Mouse (Mus musculus): ENCODE measurements around the gene Srrm1. TPM values are rescaled to one million over a fixed set of nuclear protein-coding genes. Genes with fewer than 3 reads are reported as not detected.

Srrm1 gene
- polyA plus RNA-seq, 2 experiments, result 176 to 197 TPM

DNA sequence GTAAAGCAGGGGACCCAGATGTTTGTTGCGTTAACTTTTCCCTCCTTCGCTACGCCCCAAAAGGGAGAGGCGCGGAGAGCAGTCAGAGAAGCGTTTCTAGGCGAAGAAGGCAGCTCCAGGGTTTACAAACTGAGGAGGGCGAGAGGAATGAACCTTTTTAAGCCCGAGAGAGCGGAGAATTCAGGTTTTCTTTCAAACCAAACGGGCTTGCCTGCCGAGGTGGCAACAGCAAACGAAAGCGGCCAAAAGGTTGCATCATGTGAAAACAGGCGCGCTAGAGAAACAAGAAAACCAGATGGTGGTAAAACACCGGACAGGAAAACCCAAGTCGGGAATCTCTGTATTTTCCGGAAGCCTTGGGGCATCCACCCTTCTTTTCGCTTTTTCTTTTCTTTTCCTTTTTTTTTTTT, 81.7 kb downstream of the Srrm1 start:
- DNase-seq (ENCODE audit: low spot score) (peak; percentile 44), ATAC-seq (ENCODE audit: low FRiP score, low read depth) (no peak)
- H3K36me3 ChIP-seq (ENCODE audit: control insufficient read depth, insufficient read depth, low read length), result no peaks in the 10 kb centered on the region
- no peaks in the 10 kb centered on the region for H3K27me3 ChIP-seq (ENCODE audit: control insufficient read depth, insufficient read depth, low read length)
- peak overlapping the region; percentile 77 for H3K4me3 ChIP-seq (replicated peaks; ENCODE audit: low read length)
- peak overlapping the region; percentile 94 for H3K27ac ChIP-seq (replicated peaks; ENCODE audit: low read depth, low read length)
- H3K9ac ChIP-seq (ENCODE audit: low read depth, low read length, severe bottlenecking), result peak overlapping the region; percentile 88
- WGBS, result under 1% methylated on average over 20 of the region's 20 CpGs
- H3K4me1 ChIP-seq (ENCODE audit: control insufficient read depth, insufficient read depth, low read length), result peaks cover 44% of the 10 kb centered on the region
- TF ChIP-seq POLR2A (IDR thresholded peaks at IDR 0.05; ENCODE audit: borderline replicate concordance, extremely low read depth, insufficient read depth, insufficient read length), result no peak
- no peaks in the 10 kb centered on the region for H3K9me3 ChIP-seq (ENCODE audit: control insufficient read depth, low read length)
- H3K4me2 ChIP-seq (replicated peaks; ENCODE audit: low read depth, low read length, severe bottlenecking), result peak overlapping the region; percentile 78

Other genes starting within 250 kb of the Srrm1 start
- gene Runx3, start 232.7 kb downstream of the Srrm1 start, polyA plus RNA-seq (2012; rRNA removed), result 11.1 and 18.3 TPM in 2 replicates
- gene Runx3, start 232.7 kb downstream of the Srrm1 start, polyA plus RNA-seq (2014; fragmentation: Nextera tagmentation; extraction: Ambion mirVana), result 6.3 and 7.7 TPM in 2 replicates
- 68.0 and 72.1 TPM in 2 replicates for gene Clic4, start 80.5 kb downstream of the Srrm1 start, polyA plus RNA-seq (2012; rRNA removed)
- gene Clic4, start 80.5 kb downstream of the Srrm1 start, polyA plus RNA-seq (2014; fragmentation: Nextera tagmentation; extraction: Ambion mirVana), result 88.2 and 98.9 TPM in 2 replicates
- 20.9 and 30.3 TPM in 2 replicates for gene Ncmap, start 44.9 kb upstream of the Srrm1 start, polyA plus RNA-seq (2012; rRNA removed)
- 11.9 and 12.8 TPM in 2 replicates for gene Ncmap, start 44.9 kb upstream of the Srrm1 start, polyA plus RNA-seq (2014; fragmentation: Nextera tagmentation; extraction: Ambion mirVana)
- 16.1 and 18.0 TPM in 2 replicates for gene Rcan3, start 80.5 kb upstream of the Srrm1 start, polyA plus RNA-seq (2012; rRNA removed)
- 14.0 and 17.3 TPM in 2 replicates for gene Rcan3, start 80.5 kb upstream of the Srrm1 start, polyA plus RNA-seq (2014; fragmentation: Nextera tagmentation; extraction: Ambion mirVana)
- gene Stpg1, start 141.5 kb upstream of the Srrm1 start, polyA plus RNA-seq (2012; rRNA removed), result 0.18 and 0.20 TPM in 2 replicates
- 0.15 TPM in 1 of 2 replicates, not detected in the other for gene Stpg1, start 141.5 kb upstream of the Srrm1 start, polyA plus RNA-seq (2014; fragmentation: Nextera tagmentation; extraction: Ambion mirVana)
- gene Nipal3, start 141.7 kb upstream of the Srrm1 start, polyA plus RNA-seq (2012; rRNA removed), result 4.7 and 6.3 TPM in 2 replicates
- 1.4 and 2.6 TPM in 2 replicates for gene Nipal3, start 141.7 kb upstream of the Srrm1 start, polyA plus RNA-seq (2014; fragmentation: Nextera tagmentation; extraction: Ambion mirVana)
- 17.2 and 20.6 TPM in 2 replicates for gene Grhl3, start 220.3 kb upstream of the Srrm1 start, polyA plus RNA-seq (2012; rRNA removed)
- 44.4 and 46.2 TPM in 2 replicates for gene Grhl3, start 220.3 kb upstream of the Srrm1 start, polyA plus RNA-seq (2014; fragmentation: Nextera tagmentation; extraction: Ambion mirVana)

Data from limb, embryonic 14.5 days (tissue).